Mouse (Mus musculus) bone marrow, adult 2 months (tissue): ENCODE results near the gene Abcb1a.

ENCODE experiments used
- CTCF ChIP-seq: fragments of 200-500 bp; IDR thresholded peaks from 2 replicates; pipeline ENCODE4 v1.5.1; 2011; ENCODE audit warnings: low read length, control low read depth; ENCODE audit not compliant: control insufficient read depth, insufficient read depth
- POLR2A ChIP-seq: fragments of 200-500 bp; IDR thresholded peaks from 2 replicates; pipeline ENCODE4 v1.6.1; 2011; ENCODE audit warnings: low read depth, mild to moderate bottlenecking, control low read depth, low read length, borderline replicate concordance; ENCODE audit not compliant: control insufficient read depth

GRCm38 (mm10) chr5:8648774-8649173, 11.1 kb upstream of the Abcb1a start:
- TF ChIP-seq CTCF (no peak), POLR2A (no peak)
